Mouse (Mus musculus): ENCODE results near the gene Rftn1. TPM values are rescaled to one million over a fixed set of nuclear protein-coding genes. Genes with fewer than 3 reads are reported as not detected.

Gene Rftn1
- polyA plus RNA-seq, 2 experiments, result 14.6 to 15.0 TPM

DNA sequence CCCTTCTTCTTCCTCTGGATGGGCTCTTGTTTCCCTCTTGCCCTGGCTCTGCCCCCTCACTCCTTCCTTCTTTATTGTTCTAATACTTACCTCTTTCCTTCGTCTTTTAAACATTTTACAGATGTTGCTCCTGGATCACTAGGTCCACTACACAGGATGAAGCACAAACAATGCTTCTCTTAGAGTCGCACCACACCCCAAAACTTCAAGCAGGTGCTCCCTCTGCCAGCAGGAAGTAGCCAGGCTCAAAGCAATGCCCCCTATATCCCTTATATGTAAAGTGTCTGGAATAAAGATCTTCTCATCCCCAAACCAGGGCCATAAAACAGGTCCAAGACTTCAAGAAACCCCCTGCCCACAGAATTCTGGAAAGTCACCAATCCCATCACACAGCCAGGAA lies 176.6 kb downstream of the Rftn1 start:
- WGBS, result 65% methylated on average over 2 of the region's 2 CpGs
- Histone ChIP-seq H3K9ac (ENCODE audit: low read depth, low read length, severe bottlenecking) (no peak overlapping the region), H3K4me2 (replicated peaks; ENCODE audit: low read depth, low read length, severe bottlenecking) (no peak overlapping the region), H3K27ac (replicated peaks; ENCODE audit: low read depth, low read length) (no peak overlapping the region), H3K4me1 (ENCODE audit: control insufficient read depth, insufficient read depth, low read length) (no peaks in the 10 kb centered on the region), H3K27me3 (ENCODE audit: control insufficient read depth, insufficient read depth, low read length) (no peaks in the 10 kb centered on the region), H3K9me3 (ENCODE audit: control insufficient read depth, low read length) (no peaks in the 10 kb centered on the region), H3K4me3 (replicated peaks; ENCODE audit: low read length) (no peak overlapping the region), H3K36me3 (ENCODE audit: control insufficient read depth, insufficient read depth, low read length) (no peaks in the 10 kb centered on the region)
- DNase-seq (ENCODE audit: low spot score) (no peak), ATAC-seq (ENCODE audit: low FRiP score, low read depth) (no peak)
- TF ChIP-seq POLR2A (IDR thresholded peaks at IDR 0.05; ENCODE audit: borderline replicate concordance, extremely low read depth, insufficient read depth, insufficient read length), result no peak

DNA sequence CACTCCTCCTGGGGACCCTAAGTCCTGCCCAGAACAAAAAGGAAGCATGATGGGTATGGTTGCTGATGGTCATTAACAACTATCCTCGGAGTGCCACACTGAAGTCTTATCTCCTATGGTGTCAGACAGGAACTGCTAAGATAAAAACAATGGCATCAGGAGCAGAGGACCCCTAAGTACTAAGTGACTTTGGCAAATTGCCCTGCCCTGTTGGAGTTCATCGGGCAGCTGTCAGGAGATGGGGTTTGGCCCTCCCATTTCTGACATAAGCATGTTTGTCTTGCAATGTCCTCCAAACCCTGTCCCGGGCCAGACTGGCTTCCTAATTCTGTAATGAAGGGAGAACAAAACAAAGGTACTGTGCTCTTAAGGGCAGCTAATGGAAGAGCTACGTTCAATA lies 180.4 kb downstream of the Rftn1 start:
- Histone ChIP-seq H3K4me3 (replicated peaks; ENCODE audit: low read length) (no peak overlapping the region), H3K36me3 (ENCODE audit: control insufficient read depth, insufficient read depth, low read length) (no peaks in the 10 kb centered on the region), H3K27me3 (ENCODE audit: control insufficient read depth, insufficient read depth, low read length) (no peaks in the 10 kb centered on the region), H3K27ac (replicated peaks; ENCODE audit: low read depth, low read length) (no peak overlapping the region), H3K9ac (ENCODE audit: low read depth, low read length, severe bottlenecking) (no peak overlapping the region), H3K4me1 (ENCODE audit: control insufficient read depth, insufficient read depth, low read length) (no peaks in the 10 kb centered on the region), H3K4me2 (replicated peaks; ENCODE audit: low read depth, low read length, severe bottlenecking) (no peak overlapping the region), H3K9me3 (ENCODE audit: control insufficient read depth, low read length) (no peaks in the 10 kb centered on the region)
- ATAC-seq (ENCODE audit: low FRiP score, low read depth), result no peak
- no peak for TF ChIP-seq POLR2A (IDR thresholded peaks at IDR 0.05; ENCODE audit: borderline replicate concordance, extremely low read depth, insufficient read depth, insufficient read length)
- no peak for DNase-seq (ENCODE audit: low spot score)
- WGBS, result 22% methylated on average over 4 of the region's 4 CpGs

DNA sequence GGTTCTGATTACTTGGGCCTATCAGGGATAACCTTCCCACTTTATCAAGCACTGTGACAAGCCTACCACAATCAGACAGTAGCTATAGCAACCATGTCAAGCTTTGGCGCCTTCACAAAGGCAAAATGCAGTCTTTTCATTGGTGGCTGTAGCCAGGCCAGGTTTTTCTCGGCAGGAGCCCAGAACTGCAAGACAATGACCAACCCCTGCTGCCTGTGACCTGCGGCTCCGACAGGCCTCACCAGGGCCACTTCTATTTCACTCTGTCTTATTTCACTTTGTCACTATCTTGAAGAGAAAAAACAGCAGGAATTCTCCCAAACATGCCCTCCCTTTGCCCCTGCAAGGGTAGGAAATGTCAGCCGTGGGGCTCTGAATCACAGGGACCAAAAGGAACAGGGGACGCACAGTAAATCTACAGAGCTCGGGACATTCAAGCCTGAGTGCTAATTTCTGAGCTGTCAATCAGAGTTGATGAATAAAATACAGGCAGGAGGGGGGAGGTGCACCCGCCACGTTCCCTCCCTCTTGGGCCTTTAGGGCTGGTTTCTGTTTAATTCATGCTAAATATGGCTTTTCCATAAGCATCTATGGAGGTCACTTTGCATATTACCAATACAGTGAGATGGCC lies 183.6 kb downstream of the Rftn1 start:
- Histone ChIP-seq H3K36me3 (ENCODE audit: control insufficient read depth, insufficient read depth, low read length) (no peaks in the 10 kb centered on the region), H3K27me3 (ENCODE audit: control insufficient read depth, insufficient read depth, low read length) (no peaks in the 10 kb centered on the region), H3K4me1 (ENCODE audit: control insufficient read depth, insufficient read depth, low read length) (no peaks in the 10 kb centered on the region), H3K9ac (ENCODE audit: low read depth, low read length, severe bottlenecking) (no peak overlapping the region), H3K4me2 (replicated peaks; ENCODE audit: low read depth, low read length, severe bottlenecking) (no peak overlapping the region), H3K9me3 (ENCODE audit: control insufficient read depth, low read length) (no peaks in the 10 kb centered on the region), H3K27ac (replicated peaks; ENCODE audit: low read depth, low read length) (no peak overlapping the region), H3K4me3 (replicated peaks; ENCODE audit: low read length) (no peak overlapping the region)
- DNase-seq (ENCODE audit: low spot score) (no peak), ATAC-seq (ENCODE audit: low FRiP score, low read depth) (no peak)
- 27% methylated on average over 9 of the region's 9 CpGs for WGBS
- TF ChIP-seq POLR2A (IDR thresholded peaks at IDR 0.05; ENCODE audit: borderline replicate concordance, extremely low read depth, insufficient read depth, insufficient read length), result no peak

DNA sequence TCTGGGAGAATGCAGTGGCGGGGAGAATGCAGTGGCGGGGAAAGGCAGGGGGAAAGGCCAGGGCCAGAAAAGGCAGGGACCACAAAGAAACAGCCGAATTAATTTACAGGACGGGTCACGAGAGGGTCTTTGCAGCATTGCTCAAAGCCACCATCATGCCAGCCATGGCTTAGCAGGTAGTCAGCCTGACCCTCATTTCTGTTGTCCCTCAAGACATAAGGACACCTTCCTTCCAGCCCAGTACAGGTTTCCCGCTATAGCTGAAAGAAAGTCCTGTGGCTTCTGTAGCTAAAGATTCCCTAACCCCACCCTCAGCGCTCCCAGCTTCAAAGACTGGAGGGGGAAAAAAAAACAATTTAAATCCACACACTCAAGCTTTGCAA lies 184.1 kb downstream of the Rftn1 start:
- WGBS, result 38% methylated on average over 7 of the region's 7 CpGs
- no peak for ATAC-seq (ENCODE audit: low FRiP score, low read depth)
- Histone ChIP-seq H3K27ac (replicated peaks; ENCODE audit: low read depth, low read length) (no peak overlapping the region), H3K9me3 (ENCODE audit: control insufficient read depth, low read length) (no peaks in the 10 kb centered on the region), H3K36me3 (ENCODE audit: control insufficient read depth, insufficient read depth, low read length) (no peaks in the 10 kb centered on the region), H3K4me1 (ENCODE audit: control insufficient read depth, insufficient read depth, low read length) (no peaks in the 10 kb centered on the region), H3K4me3 (replicated peaks; ENCODE audit: low read length) (no peak overlapping the region), H3K4me2 (replicated peaks; ENCODE audit: low read depth, low read length, severe bottlenecking) (no peak overlapping the region), H3K9ac (ENCODE audit: low read depth, low read length, severe bottlenecking) (no peak overlapping the region), H3K27me3 (ENCODE audit: control insufficient read depth, insufficient read depth, low read length) (no peaks in the 10 kb centered on the region)
- DNase-seq (ENCODE audit: low spot score), result no peak
- TF ChIP-seq POLR2A (IDR thresholded peaks at IDR 0.05; ENCODE audit: borderline replicate concordance, extremely low read depth, insufficient read depth, insufficient read length), result no peak

DNA sequence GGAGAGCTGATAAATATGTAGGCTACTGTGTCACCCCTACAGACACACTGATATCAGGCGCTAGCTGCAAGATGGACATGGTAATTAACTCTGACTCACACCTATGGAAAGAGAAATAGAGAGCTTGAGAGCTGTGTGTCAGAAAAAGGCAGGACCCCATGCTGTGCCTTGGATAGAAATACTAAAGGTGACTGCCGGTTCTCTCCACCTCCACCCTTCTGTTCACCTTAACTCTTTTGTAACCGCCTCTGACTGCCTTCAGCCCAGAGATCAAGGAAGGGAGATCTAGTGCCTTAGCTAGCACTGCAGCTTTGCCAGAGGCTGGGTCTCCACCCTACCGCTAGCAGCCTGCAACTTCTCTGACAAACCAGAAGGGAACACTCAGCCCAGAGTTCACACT lies 187.3 kb downstream of the Rftn1 start:
- H3K4me2 ChIP-seq (replicated peaks; ENCODE audit: low read depth, low read length, severe bottlenecking), result no peak overlapping the region
- ATAC-seq (ENCODE audit: low FRiP score, low read depth), result no peak

More for the DNA sequence above, 187.3 kb downstream of the Rftn1 start:
- DNase-seq (ENCODE audit: low spot score), result no peak
- H3K27ac ChIP-seq (replicated peaks; ENCODE audit: low read depth, low read length), result no peak overlapping the region
- H3K27me3 ChIP-seq (ENCODE audit: control insufficient read depth, insufficient read depth, low read length), result no peaks in the 10 kb centered on the region
- no peak overlapping the region for H3K4me3 ChIP-seq (replicated peaks; ENCODE audit: low read length)
- WGBS, result 76% methylated on average over 4 of the region's 4 CpGs
- no peaks in the 10 kb centered on the region; the same call in 1 of the 2 replicates for H3K9me3 ChIP-seq (ENCODE audit: control insufficient read depth, low read length)
- no peaks in the 10 kb centered on the region for H3K4me1 ChIP-seq (ENCODE audit: control insufficient read depth, insufficient read depth, low read length)
- no peak overlapping the region for H3K9ac ChIP-seq (ENCODE audit: low read depth, low read length, severe bottlenecking)
- no peaks in the 10 kb centered on the region; the same call in 1 of the 2 replicates for H3K36me3 ChIP-seq (ENCODE audit: control insufficient read depth, insufficient read depth, low read length)
- no peak for TF ChIP-seq POLR2A (IDR thresholded peaks at IDR 0.05; ENCODE audit: borderline replicate concordance, extremely low read depth, insufficient read depth, insufficient read length)

Measured in limb, embryonic 14.5 days (tissue).